Mouse (Mus musculus) adrenal gland, adult 2 months (tissue): ENCODE results near the gene Kmt5a. TPM values are rescaled to one million over a fixed set of nuclear protein-coding genes. Genes with fewer than 3 reads are reported as not detected.

Experiments
- DNase-seq: peaks from one replicate; pipeline ENCODE4 v3.0.0; 2021
- long read RNA-seq: library from polyadenylated mRNA; stranded (forward); transcript quantifications from one replicate; pipeline ENCODE4 v2.0.0, GENCODE M21; 2021
- polyA plus RNA-seq: library from polyadenylated mRNA; depleted of rRNA; stranded (reverse); fragments of >200 nt; gene quantifications from 2 replicates; pipeline ENCODE4 v1.2.3, GENCODE M21; 2012; rRNA removed
- total RNA-seq, 2 experiments: library from RNA; stranded (reverse); gene quantifications; 2 replicates each; pipeline ENCODE4 v1.2.3; 2021

Kmt5a gene
- 100 to 1,000 TPM; 127 to 288 TPM for total RNA-seq
- 48.9 and 65.7 TPM in 2 replicates for polyA plus RNA-seq
- long read RNA-seq, transcript Kmt5a-202 (7 exons, 1,425 nt), result major isoform, 72 of 103 reads
- long read RNA-seq, transcript Kmt5a-209 (8 exons, 2,112 nt), result minor isoform, 9 of 103 reads
- long read RNA-seq, partial matches to known transcripts, result 12 of 103 reads
- long read RNA-seq, other reads (novel, unspliced or antisense), result 4 of 103 reads

GRCm38 (mm10) chr5:124439447-124440093 lies at the start of gene Kmt5a:
TSS of gene Kmt5a (plus strand) at chr5:124439930.
- peak; percentile 99 for DNase-seq

- DNase-seq, result no peak
Measured at GRCm38 (mm10) chr5:124392412-124392811, 47.3 kb upstream of the Kmt5a start.

- no peak for DNase-seq
Measured at GRCm38 (mm10) chr5:124393726-124394125, 46.0 kb upstream of the Kmt5a start.

GRCm38 (mm10) chr5:124410808-124411207 lies 28.9 kb upstream of the Kmt5a start:
- no peak for DNase-seq

GRCm38 (mm10) chr5:124412163-124412562 lies 27.6 kb upstream of the Kmt5a start:
- no peak for DNase-seq

- DNase-seq, result no peak
Measured at GRCm38 (mm10) chr5:124418903-124419302, 20.8 kb upstream of the Kmt5a start.

GRCm38 (mm10) chr5:124421786-124422185 lies 17.9 kb upstream of the Kmt5a start:
- DNase-seq, result no peak

- no peak for DNase-seq
Measured at GRCm38 (mm10) chr5:124424200-124424722, 15.5 kb upstream of the Kmt5a start.

GRCm38 (mm10) chr5:124424723-124425411 lies 14.9 kb upstream of the Kmt5a start:
- DNase-seq, result peak; percentile 68

- peak; percentile 96 for DNase-seq
Measured at GRCm38 (mm10) chr5:124425412-124426259, 14.1 kb upstream of the Kmt5a start, which contains the start of gene Sbno1. TSS of gene Sbno1 (minus strand) at chr5:124426001.

GRCm38 (mm10) chr5:124426475-124427071 lies 13.2 kb upstream of the Kmt5a start:
- no peak for DNase-seq

- DNase-seq, result peak; percentile 65
Measured at GRCm38 (mm10) chr5:124432398-124433012, 7.2 kb upstream of the Kmt5a start.

- DNase-seq, result no peak
Measured at GRCm38 (mm10) chr5:124433048-124433447, 6.7 kb upstream of the Kmt5a start.

GRCm38 (mm10) chr5:124438229-124438628 lies 1.5 kb upstream of the Kmt5a start:
- peak; percentile 59 for DNase-seq

GRCm38 (mm10) chr5:124438746-124439145 lies 984 bp upstream of the Kmt5a start:
- DNase-seq, result no peak

GRCm38 (mm10) chr5:124440094-124440701 lies 468 bp downstream of the Kmt5a start:
- DNase-seq, result no peak

- peak; percentile 59 for DNase-seq
Measured at GRCm38 (mm10) chr5:124442628-124443027, 2.9 kb downstream of the Kmt5a start.

GRCm38 (mm10) chr5:124444208-124444607 lies 4.5 kb downstream of the Kmt5a start:
- no peak for DNase-seq

- DNase-seq, result peak; percentile 89
Measured at GRCm38 (mm10) chr5:124444661-124445561, 5.2 kb downstream of the Kmt5a start.
